In genomic region chr10:122561924-122562323, GRCm38 (mm10) we compare ENCODE assay signal across 29 mouse cellular contexts.
DNase-seq lines count a peak whose midpoint lies in the region; ATAC-seq and TF ChIP-seq lines count a peak whose summit lies in the region.
"Had no signal": no experiment of that assay in that cellular context is flagged by ENCODE, and none has a peak within 500 bp of the region (broad histone marks: within the 10 kb centered on the region; RNA-seq: fewer than 3 reads in every experiment).

No protein-coding gene starts in this region.

- no peaks in the 10 kb centered on the region for H3K9me3 ChIP-seq in intestine, embryonic 14.5 days (ENCODE audit: control insufficient read depth, low read length)
- H3K9me3 ChIP-seq in intestine, embryonic 15.5 days = no peaks in the 10 kb centered on the region
- H3K9me3 ChIP-seq: embryonic facial prominence, embryonic 10.5 days; embryonic facial prominence, embryonic 13.5 days; forebrain, embryonic 12.5 days; forebrain, embryonic 15.5 days; heart, embryonic 12.5 days; heart, embryonic 15.5 days had no signal

- TF ChIP-seq POLR2A in bone marrow macrophage, adult 2 months (IDR thresholded peaks at IDR 0.05; ENCODE audit: borderline replicate concordance, low read depth, low read length) = no peak
- TF ChIP-seq POLR2A in lung, adult 2 months (IDR thresholded peaks at IDR 0.05; ENCODE audit: borderline replicate concordance, extremely low read depth, low read depth, low read length) = no peak

- no peak overlapping the region for H3K4me3 ChIP-seq in intestine, embryonic 14.5 days (ENCODE audit: low read depth, low read length)
- H3K4me3 ChIP-seq in intestine, embryonic 15.5 days (replicated peaks) = no peak overlapping the region
- H3K4me3 ChIP-seq in bone marrow macrophage, adult 2 months (ENCODE audit: insufficient read depth, low read length) = no peak overlapping the region
- H3K4me3 ChIP-seq in lung, adult 2 months (replicated peaks; ENCODE audit: extremely low read depth, low read depth, low read length) = no peak overlapping the region
- H3K4me3 ChIP-seq in layer of hippocampus, adult 2 months = no peak overlapping the region
- H3K4me3 ChIP-seq: embryonic facial prominence, embryonic 10.5 days; embryonic facial prominence, embryonic 13.5 days; erythroblast, embryonic 14.5 days; forebrain, embryonic 12.5 days; forebrain, embryonic 15.5 days; heart, embryonic 12.5 days; heart, embryonic 15.5 days had no signal

- peak; percentile 32 for DNase-seq in intestine, embryonic 14.5 days (ENCODE audit: low spot score)
- DNase-seq in retina, embryonic 14.5 days (ENCODE audit: low spot score) = peak; percentile 52
- no peak for DNase-seq in lung, adult 2 months
- DNase-seq in layer of hippocampus, adult 2 months (ENCODE audit: low spot score in 2 of 2) = no peak
- DNase-seq: adrenal gland, adult 2 months; adrenal gland, postnatal 36 days; cerebellum, adult 11-12 months; cerebellum, adult 8-10 months; cerebellum, postnatal 10 days; cerebellum, postnatal 36 days; embryo, embryonic 11 days; gastrocnemius, postnatal 36 days; heart, adult 18-20 months; heart, postnatal 10 days; heart, postnatal 36 days had no signal

- H3K4me1 ChIP-seq in intestine, embryonic 14.5 days (replicated peaks; ENCODE audit: control insufficient read depth, insufficient read depth, low read length) = no peaks in the 10 kb centered on the region
- 0 out of 2 replicates have a peak, but pooled peaks cover 3% of the 10 kb centered on the region for H3K4me1 ChIP-seq in intestine, embryonic 15.5 days (replicated peaks)
- H3K4me1 ChIP-seq in bone marrow macrophage, adult 2 months (ENCODE audit: control insufficient read depth, insufficient read depth, low read length) = peaks cover 34% of the 10 kb centered on the region
- no peaks in the 10 kb centered on the region for H3K4me1 ChIP-seq in lung, adult 2 months (ENCODE audit: control insufficient read depth, insufficient read depth, low read length)
- H3K4me1 ChIP-seq: forebrain, embryonic 15.5 days; heart, embryonic 12.5 days; heart, embryonic 15.5 days had no signal

- no peak overlapping the region for H3K4me2 ChIP-seq in intestine, embryonic 14.5 days (ENCODE audit: low read length)
- no peak overlapping the region for H3K4me2 ChIP-seq in intestine, embryonic 15.5 days (replicated peaks)
- H3K4me2 ChIP-seq: embryonic facial prominence, embryonic 13.5 days; forebrain, embryonic 12.5 days; forebrain, embryonic 15.5 days; heart, embryonic 12.5 days; heart, embryonic 15.5 days; hindbrain, embryonic 14.5 days had no signal

- TF ChIP-seq CTCF in bone marrow macrophage, adult 2 months (IDR thresholded peaks at IDR 0.05; ENCODE audit: low read depth, low read length) = no peak
- TF ChIP-seq CTCF in lung, adult 2 months (IDR thresholded peaks at IDR 0.05; ENCODE audit: insufficient read depth, low read length) = no peak
- no peak for TF ChIP-seq CTCF in layer of hippocampus, adult 2 months (conservative IDR thresholded peaks at IDR 0.05)

- WGBS in intestine, embryonic 14.5 days = 70% methylated on average over 3 of the region's 3 CpGs
- WGBS in intestine, embryonic 15.5 days = 72% methylated on average over 3 of the region's 3 CpGs
- WGBS in lung, adult 2 months = 31% methylated on average over 3 of the region's 3 CpGs

- no peak overlapping the region for H3K27ac ChIP-seq in intestine, embryonic 14.5 days (ENCODE audit: low read depth)
- no peak overlapping the region for H3K27ac ChIP-seq in intestine, embryonic 15.5 days
- H3K27ac ChIP-seq in bone marrow macrophage, adult 2 months (ENCODE audit: insufficient read depth, low read depth, low read length) = peak overlapping the region; percentile 54; the same call in 1 of the 2 replicates
- H3K27ac ChIP-seq in layer of hippocampus, adult 2 months = no peak overlapping the region
- H3K27ac ChIP-seq: embryonic facial prominence, embryonic 10.5 days; embryonic facial prominence, embryonic 13.5 days; forebrain, embryonic 12.5 days; forebrain, embryonic 15.5 days; heart, embryonic 15.5 days; hindbrain, embryonic 14.5 days; hindbrain, postnatal 0 days had no signal

- no peak for ATAC-seq in intestine, embryonic 14.5 days (replicated peaks; ENCODE audit: low FRiP score, low TSS enrichment, low read depth)
- no peak for ATAC-seq in intestine, embryonic 15.5 days
- 0 out of 2 replicates have a peak, but pooled peaks have one; percentile 13 for ATAC-seq in granulocyte monocyte progenitor cell, adult 5-6 weeks (replicated peaks; ENCODE audit: poor library complexity, severe bottlenecking)
- ATAC-seq: CD4-positive, CD25-positive, alpha-beta regulatory T cell, adult 4 months; forebrain, embryonic 15.5 days; hindbrain, postnatal 0 days; inflammation-experienced regulatory T-cells, adult 6 months had no signal

- no peaks in the 10 kb centered on the region for H3K27me3 ChIP-seq in intestine, embryonic 14.5 days (replicated peaks; ENCODE audit: control insufficient read depth, insufficient read depth, low read length)
- H3K27me3 ChIP-seq in intestine, embryonic 15.5 days (replicated peaks) = no peaks in the 10 kb centered on the region
- H3K27me3 ChIP-seq: embryonic facial prominence, embryonic 13.5 days; forebrain, embryonic 12.5 days; forebrain, embryonic 15.5 days; heart, embryonic 12.5 days; heart, embryonic 15.5 days had no signal

- H3K36me3 ChIP-seq in intestine, embryonic 14.5 days (ENCODE audit: control insufficient read depth, insufficient read depth, low read length) = no peaks in the 10 kb centered on the region
- H3K36me3 ChIP-seq in intestine, embryonic 15.5 days = no peaks in the 10 kb centered on the region
- H3K36me3 ChIP-seq: embryonic facial prominence, embryonic 10.5 days; embryonic facial prominence, embryonic 13.5 days; forebrain, embryonic 12.5 days; forebrain, embryonic 15.5 days; heart, embryonic 12.5 days; heart, embryonic 15.5 days had no signal

- no peak overlapping the region for H3K9ac ChIP-seq in intestine, embryonic 14.5 days (ENCODE audit: low read length)
- H3K9ac ChIP-seq in intestine, embryonic 15.5 days = no peak overlapping the region
- H3K9ac ChIP-seq: embryonic facial prominence, embryonic 13.5 days; forebrain, embryonic 12.5 days; forebrain, embryonic 15.5 days; heart, embryonic 12.5 days; heart, embryonic 15.5 days; hindbrain, embryonic 14.5 days had no signal

Comparison
In these comparisons a context has a peak if more than half of its experiments do, and no peak if none do; other contexts are left out.
1. DNase-seq: peak in intestine, embryonic 14.5 days (single experiment) and retina, embryonic 14.5 days (single experiment); none in lung, adult 2 months (single experiment) and layer of hippocampus, adult 2 months (0 of 2).